Mouse (Mus musculus): ENCODE results near the gene Pfn1. TPM values are rescaled to one million over a fixed set of nuclear protein-coding genes. Genes with fewer than 3 reads are reported as not detected.

Gene Pfn1
- polyA plus RNA-seq (2012; rRNA removed) = 113 and 158 TPM in 2 replicates

DNA sequence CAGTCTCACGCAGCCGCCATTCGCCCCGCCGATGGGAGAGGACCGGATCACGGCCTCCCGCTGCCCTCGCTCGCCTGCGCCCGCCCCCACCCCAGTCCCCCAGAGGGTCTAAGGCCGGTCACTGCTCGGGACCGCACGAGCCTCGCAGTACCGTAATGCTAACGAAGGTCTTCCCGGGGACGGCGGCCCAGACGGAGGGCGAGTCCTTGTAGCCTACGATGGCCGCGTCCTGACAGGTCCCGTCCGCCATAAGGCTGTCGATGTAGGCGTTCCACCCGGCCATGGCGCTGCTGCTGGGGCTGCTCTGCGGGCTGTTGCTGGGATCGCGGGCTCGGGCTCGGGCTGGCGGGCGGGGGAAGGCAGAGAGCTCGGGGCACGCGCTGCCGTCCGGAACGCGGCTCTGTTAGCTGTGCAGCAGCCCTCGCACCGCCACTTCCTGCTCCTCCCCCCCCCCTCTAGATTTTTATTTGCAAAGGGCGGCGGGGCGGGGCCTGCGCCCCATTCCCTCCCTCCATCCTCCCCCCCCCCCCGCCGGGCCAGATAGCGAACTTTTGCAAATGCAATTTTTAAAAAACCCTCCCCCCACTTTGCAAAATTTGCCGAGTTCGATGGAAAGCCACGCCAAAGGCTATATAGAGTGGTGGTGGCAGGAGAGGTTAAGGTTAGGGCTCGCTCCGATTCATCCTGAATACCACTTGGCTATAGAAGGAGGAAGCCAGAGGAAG lies at the start of gene Pfn1:
Pfn1 (minus strand) TSS at position 447 of the 725 bp plus-strand sequence.
- Histone ChIP-seq H3K4me3 (ENCODE audit: control insufficient read depth, low read depth, low read length) (peak within 1 kb of the TSS; percentile 100), H3K27ac (ENCODE audit: control insufficient read depth, insufficient read depth, low read depth, low read length) (peak within 1 kb of the TSS; percentile 100), H3K4me1 (ENCODE audit: control insufficient read depth, insufficient read depth, low read length) (peaks cover 23% of the 10 kb centered on the region), H3K27me3 (ENCODE audit: control insufficient read depth, insufficient read depth, low read length) (no peaks in the 10 kb centered on the region), H3K36me3 (ENCODE audit: control insufficient read depth, insufficient read depth, low read length) (no peaks in the 10 kb centered on the region; the same call in 1 of the 2 replicates)
- no peak for TF ChIP-seq CTCF (IDR thresholded peaks at IDR 0.05; ENCODE audit: control insufficient read depth, insufficient read depth, insufficient replicate concordance, low read depth, low read length)
- TF ChIP-seq POLR2A (IDR thresholded peaks at IDR 0.05; ENCODE audit: control insufficient read depth, low read depth, low read length) = peak; percentile 80

DNA sequence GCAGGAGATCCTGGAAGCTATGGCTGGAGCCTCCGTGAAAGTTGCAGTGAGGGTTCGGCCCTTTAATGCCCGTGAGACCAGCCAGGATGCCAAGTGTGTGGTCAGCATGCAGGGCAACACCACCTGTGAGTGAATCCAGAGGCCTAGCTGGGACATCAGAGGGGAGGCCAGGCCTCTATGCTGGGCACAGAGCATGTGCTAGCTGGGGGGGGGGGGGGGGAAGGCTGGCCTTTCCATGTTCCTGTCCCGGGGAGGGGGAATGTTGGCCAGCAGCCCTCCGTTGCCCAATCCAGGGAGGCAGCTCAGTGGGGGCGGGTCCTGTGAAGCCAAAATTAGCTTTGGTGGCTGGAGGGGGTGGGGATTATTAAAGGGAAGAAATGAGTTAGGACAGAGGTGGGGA lies 48.3 kb upstream of the Pfn1 start:
- H3K4me1 ChIP-seq (ENCODE audit: control insufficient read depth, insufficient read depth, low read length) = peaks cover 11% of the 10 kb centered on the region
- no peak overlapping the region for H3K4me3 ChIP-seq (ENCODE audit: control insufficient read depth, low read depth, low read length)
- no peaks in the 10 kb centered on the region; the same call in 1 of the 2 replicates for H3K36me3 ChIP-seq (ENCODE audit: control insufficient read depth, insufficient read depth, low read length)
- TF ChIP-seq CTCF (IDR thresholded peaks at IDR 0.05; ENCODE audit: control insufficient read depth, insufficient read depth, insufficient replicate concordance, low read depth, low read length) = no peak
- TF ChIP-seq POLR2A (IDR thresholded peaks at IDR 0.05; ENCODE audit: control insufficient read depth, low read depth, low read length) = no peak
- H3K27ac ChIP-seq (ENCODE audit: control insufficient read depth, insufficient read depth, low read depth, low read length) = no peak overlapping the region
- no peaks in the 10 kb centered on the region for H3K27me3 ChIP-seq (ENCODE audit: control insufficient read depth, insufficient read depth, low read length)

DNA sequence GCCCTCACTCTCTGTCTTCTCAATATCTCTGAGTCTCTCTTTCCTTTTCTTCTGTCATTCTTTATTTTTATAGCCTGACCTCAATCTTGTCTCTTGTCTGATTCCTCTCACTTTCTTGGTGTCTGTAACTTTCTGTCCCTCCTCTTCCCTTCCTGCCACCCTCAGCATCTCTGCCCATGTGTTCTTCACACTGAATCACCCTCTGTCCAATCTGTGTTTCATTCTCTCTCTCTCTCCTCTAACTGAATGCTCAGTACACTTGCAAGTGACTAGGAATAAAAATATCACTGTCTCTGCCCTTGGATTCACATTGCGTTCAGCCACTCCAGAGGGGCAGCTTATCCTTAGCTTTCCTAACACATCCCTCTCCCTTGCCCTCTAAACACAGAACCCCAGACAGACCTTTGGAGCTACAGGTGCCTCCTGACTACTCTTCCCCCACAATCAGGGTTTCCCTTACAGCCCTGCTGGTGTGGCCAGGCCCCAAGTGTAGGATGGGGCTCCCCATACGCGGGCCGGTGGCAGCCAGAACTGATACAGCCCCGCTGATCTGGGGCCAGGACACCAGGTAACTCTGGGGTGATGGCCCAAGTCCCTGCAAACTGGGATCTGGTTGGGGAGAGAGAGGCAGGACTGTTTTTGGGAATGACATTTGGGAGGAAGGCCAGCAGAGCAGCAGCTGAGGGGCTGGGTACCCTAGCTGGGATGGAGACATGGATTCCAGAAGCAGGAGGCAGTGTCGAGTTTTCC lies 47.7 kb upstream of the Pfn1 start:
- Histone ChIP-seq H3K4me1 (ENCODE audit: control insufficient read depth, insufficient read depth, low read length) (peaks cover 11% of the 10 kb centered on the region), H3K27me3 (ENCODE audit: control insufficient read depth, insufficient read depth, low read length) (no peaks in the 10 kb centered on the region), H3K36me3 (ENCODE audit: control insufficient read depth, insufficient read depth, low read length) (no peaks in the 10 kb centered on the region; the same call in 1 of the 2 replicates), H3K27ac (ENCODE audit: control insufficient read depth, insufficient read depth, low read depth, low read length) (no peak overlapping the region), H3K4me3 (ENCODE audit: control insufficient read depth, low read depth, low read length) (no peak overlapping the region)
- no peak for TF ChIP-seq CTCF (IDR thresholded peaks at IDR 0.05; ENCODE audit: control insufficient read depth, insufficient read depth, insufficient replicate concordance, low read depth, low read length)
- no peak for TF ChIP-seq POLR2A (IDR thresholded peaks at IDR 0.05; ENCODE audit: control insufficient read depth, low read depth, low read length)

DNA sequence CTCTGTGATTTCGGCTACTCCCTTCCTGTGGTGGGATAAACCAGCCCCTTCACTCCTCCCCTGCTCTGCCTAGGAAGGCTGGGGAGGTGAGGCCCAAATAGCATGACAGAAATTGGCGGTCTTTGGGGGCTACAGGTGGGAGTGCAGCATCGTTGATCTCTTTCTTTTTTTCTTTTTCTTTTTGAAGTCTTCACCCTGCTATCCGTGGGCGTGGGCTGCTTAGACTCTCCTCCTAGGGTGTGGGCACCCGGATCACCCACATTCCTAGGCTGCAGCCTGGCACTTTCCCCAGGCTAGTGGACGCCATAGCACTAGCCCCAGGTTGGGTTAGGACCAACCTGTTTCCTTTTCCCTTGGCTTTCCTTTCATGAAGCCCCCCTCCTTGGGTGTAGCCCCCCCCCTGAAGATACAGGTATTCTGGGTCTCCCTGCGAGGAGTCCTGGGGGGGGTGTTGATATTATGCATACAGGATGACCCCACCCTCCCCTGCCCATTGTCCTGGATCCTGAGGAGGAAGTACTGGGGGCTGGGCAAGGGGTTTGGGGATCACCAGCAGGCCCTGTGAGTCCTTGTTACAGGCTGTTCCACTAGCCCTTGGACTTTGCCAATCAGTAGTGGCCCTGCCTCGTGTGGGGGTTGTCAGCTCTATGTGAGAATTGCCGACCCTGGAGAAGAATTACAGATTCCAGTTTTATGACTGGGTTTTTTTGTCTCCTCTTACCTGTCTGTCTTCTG lies 46.9 kb upstream of the Pfn1 start:
- H3K27me3 ChIP-seq (ENCODE audit: control insufficient read depth, insufficient read depth, low read length) = no peaks in the 10 kb centered on the region
- peak overlapping the region; percentile 81 for H3K27ac ChIP-seq (ENCODE audit: control insufficient read depth, insufficient read depth, low read depth, low read length)
- TF ChIP-seq CTCF (IDR thresholded peaks at IDR 0.05; ENCODE audit: control insufficient read depth, insufficient read depth, insufficient replicate concordance, low read depth, low read length) (no peak), POLR2A (IDR thresholded peaks at IDR 0.05; ENCODE audit: control insufficient read depth, low read depth, low read length) (no peak)
- H3K4me1 ChIP-seq (ENCODE audit: control insufficient read depth, insufficient read depth, low read length) = peaks cover 11% of the 10 kb centered on the region
- no peaks in the 10 kb centered on the region for H3K36me3 ChIP-seq (ENCODE audit: control insufficient read depth, insufficient read depth, low read length)
- peak overlapping the region; percentile 96 for H3K4me3 ChIP-seq (ENCODE audit: control insufficient read depth, low read depth, low read length)

DNA sequence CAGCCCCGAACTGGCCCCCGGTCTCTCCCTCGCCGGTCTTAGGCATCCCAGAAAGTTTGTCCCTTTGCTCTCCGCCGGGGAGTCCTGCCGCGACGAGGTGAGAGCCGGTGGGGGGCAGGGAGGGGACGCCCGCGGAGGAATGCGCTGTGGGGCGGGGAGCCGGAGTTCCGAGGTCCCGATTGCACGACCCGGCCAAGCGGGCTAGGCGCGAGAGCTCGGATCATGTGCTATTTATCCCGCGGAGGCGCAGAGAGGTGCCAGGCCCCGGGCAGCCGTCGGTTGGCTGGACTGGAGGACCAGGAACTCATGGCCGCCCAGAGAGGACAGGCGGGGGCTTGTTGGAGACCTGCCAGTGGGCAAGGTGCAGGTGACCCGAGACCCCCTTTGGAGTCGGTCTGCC lies 46.2 kb upstream of the Pfn1 start:
- no peaks in the 10 kb centered on the region for H3K36me3 ChIP-seq (ENCODE audit: control insufficient read depth, insufficient read depth, low read length)
- H3K4me3 ChIP-seq (ENCODE audit: control insufficient read depth, low read depth, low read length) = peak overlapping the region; percentile 96
- H3K27me3 ChIP-seq (ENCODE audit: control insufficient read depth, insufficient read depth, low read length) = no peaks in the 10 kb centered on the region
- peak overlapping the region; percentile 81 for H3K27ac ChIP-seq (ENCODE audit: control insufficient read depth, insufficient read depth, low read depth, low read length)
- TF ChIP-seq POLR2A (IDR thresholded peaks at IDR 0.05; ENCODE audit: control insufficient read depth, low read depth, low read length) (no peak), CTCF (IDR thresholded peaks at IDR 0.05; ENCODE audit: control insufficient read depth, insufficient read depth, insufficient replicate concordance, low read depth, low read length) (no peak)
- H3K4me1 ChIP-seq (ENCODE audit: control insufficient read depth, insufficient read depth, low read length) = peaks cover 11% of the 10 kb centered on the region

DNA sequence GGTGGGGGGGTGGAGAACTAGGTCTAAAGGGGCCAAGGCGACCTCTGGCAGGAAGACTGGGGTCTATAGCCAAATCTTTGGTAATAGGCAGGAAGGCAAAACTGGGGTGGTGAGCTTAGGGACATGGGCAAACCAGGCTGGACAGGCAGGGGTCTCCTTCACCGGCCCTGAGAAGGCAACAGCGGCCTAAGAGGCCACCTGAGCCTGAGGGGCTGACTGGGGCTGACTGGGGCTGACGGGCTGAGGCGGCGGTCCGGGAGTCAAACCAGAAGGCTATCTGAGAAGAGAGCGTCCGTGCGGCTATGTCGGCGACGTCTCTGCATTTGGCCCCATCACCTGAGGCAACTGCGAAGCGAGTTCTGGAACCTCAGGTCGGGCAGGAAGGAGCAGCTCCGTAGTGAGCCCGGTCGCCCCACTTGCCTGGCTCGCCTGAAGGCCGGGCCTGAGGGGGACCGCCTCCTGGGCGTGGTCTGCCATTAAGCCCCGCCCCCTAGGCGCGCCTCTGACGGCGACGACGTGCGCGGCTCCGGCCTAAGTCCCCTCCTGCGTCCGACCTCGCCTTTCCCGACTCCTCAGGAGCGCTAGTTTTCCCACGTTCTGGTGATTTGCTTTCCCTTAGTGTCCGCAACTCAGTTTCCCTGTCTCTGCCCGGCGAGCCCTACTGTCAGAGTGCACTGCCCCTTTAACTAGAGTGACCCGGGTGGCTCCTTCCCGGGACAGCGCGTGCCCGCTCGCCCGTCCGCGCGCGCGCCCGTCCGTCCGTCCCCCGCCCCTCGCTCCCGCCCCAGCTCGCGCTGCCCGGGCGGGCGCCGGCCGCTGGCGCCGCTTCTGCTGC lies 45.5 kb upstream of the Pfn1 start, which contains the start of the genes Inca1 and Kif1c:
Inca1 (minus strand) TSS at position 434 of the 835 bp plus-strand sequence.
Kif1c (plus strand) TSS at position 827 of the 835 bp plus-strand sequence.
- Histone ChIP-seq H3K27me3 (ENCODE audit: control insufficient read depth, insufficient read depth, low read length) (no peaks in the 10 kb centered on the region), H3K4me3 (ENCODE audit: control insufficient read depth, low read depth, low read length) (peak within 1 kb of the TSS; percentile 96), H3K36me3 (ENCODE audit: control insufficient read depth, insufficient read depth, low read length) (no peaks in the 10 kb centered on the region), H3K27ac (ENCODE audit: control insufficient read depth, insufficient read depth, low read depth, low read length) (peak within 1 kb of the TSS; percentile 96), H3K4me1 (ENCODE audit: control insufficient read depth, insufficient read depth, low read length) (peaks cover 11% of the 10 kb centered on the region)
- TF ChIP-seq CTCF (IDR thresholded peaks at IDR 0.05; ENCODE audit: control insufficient read depth, insufficient read depth, insufficient replicate concordance, low read depth, low read length) (no peak), POLR2A (IDR thresholded peaks at IDR 0.05; ENCODE audit: control insufficient read depth, low read depth, low read length) (peak; percentile 90)
